Mouse (Mus musculus) WW6 (cell line): ENCODE data around the gene Kctd15.

Source experiments
- DNase-seq: peaks from one replicate; pipeline ENCODE4 v3.0.0-alpha.2; 2013; ENCODE audit warnings: low read depth, low spot score

The Kctd15 gene

GRCm38 (mm10) chr7:34629702-34630210 is 26.8 kb downstream of the Kctd15 start:
- DNase-seq: no peak

- no peak for DNase-seq
Measured at GRCm38 (mm10) chr7:34620411-34620810, 36.1 kb downstream of the Kctd15 start.

- DNase-seq: no peak
Measured at GRCm38 (mm10) chr7:34618141-34618890, 38.2 kb downstream of the Kctd15 start.

GRCm38 (mm10) chr7:34616275-34616674 is 40.3 kb downstream of the Kctd15 start:
- no peak for DNase-seq

GRCm38 (mm10) chr7:34610445-34610844 is 46.1 kb downstream of the Kctd15 start:
- DNase-seq: no peak

- DNase-seq: no peak
Measured at GRCm38 (mm10) chr7:34607334-34607970, 49.1 kb downstream of the Kctd15 start.

GRCm38 (mm10) chr7:34606729-34607128 is 49.8 kb downstream of the Kctd15 start:
- no peak for DNase-seq

- DNase-seq: no peak
Measured at GRCm38 (mm10) chr7:34606051-34606450, 50.5 kb downstream of the Kctd15 start.

- DNase-seq: no peak
Measured at GRCm38 (mm10) chr7:34598576-34598975, 58.0 kb downstream of the Kctd15 start.

GRCm38 (mm10) chr7:34597986-34598385 is 58.5 kb downstream of the Kctd15 start:
- DNase-seq: no peak

GRCm38 (mm10) chr7:34596531-34597235 is 59.8 kb downstream of the Kctd15 start:
- DNase-seq: no peak

- no peak for DNase-seq
Measured at GRCm38 (mm10) chr7:34595307-34595565, 61.3 kb downstream of the Kctd15 start.

GRCm38 (mm10) chr7:34594501-34595306 is 61.8 kb downstream of the Kctd15 start:
- DNase-seq: no peak

- no peak for DNase-seq
Measured at GRCm38 (mm10) chr7:34590711-34591110, 65.8 kb downstream of the Kctd15 start.
